Mouse (Mus musculus): ENCODE measurements around the gene Kansl1.

DNA sequence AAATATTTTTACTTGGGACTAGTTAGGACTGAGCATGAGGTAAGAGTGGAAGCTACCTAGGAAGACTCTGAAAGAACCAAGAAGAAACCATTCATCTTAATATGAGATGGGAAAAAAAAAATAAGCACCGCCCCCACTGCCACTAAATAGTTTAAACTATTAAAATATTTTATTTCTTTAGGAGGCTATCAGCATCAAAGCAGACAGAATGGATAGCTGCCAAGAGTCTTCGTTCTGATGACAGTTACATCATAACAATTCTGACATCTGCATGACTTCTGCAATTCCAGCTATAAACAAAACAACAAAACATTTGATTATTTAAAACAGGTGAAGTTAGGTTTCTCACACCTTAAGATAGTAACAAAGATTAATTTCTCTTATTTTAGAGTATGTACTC lies 23.1 kb downstream of the Kansl1 start:
- TF ChIP-seq GATA1 (IDR thresholded peaks at IDR 0.05; ENCODE audit: borderline replicate concordance, low read length) (no peak), FLI1 (IDR thresholded peaks at IDR 0.05; ENCODE audit: low read length) (no peak)
